Mouse (Mus musculus): ENCODE measurements around the gene Ctrb1.

GRCm38 (mm10) chr8:111645715-111646114 lies 45.1 kb downstream of the Ctrb1 start:
- TF ChIP-seq CTCF (IDR thresholded peaks at IDR 0.05; ENCODE audit: insufficient read depth, low read length) (no peak), POLR2A (IDR thresholded peaks at IDR 0.05; ENCODE audit: borderline replicate concordance, extremely low read depth, low read depth, low read length) (no peak)
